Mouse (Mus musculus) embryo, embryonic 11 days (tissue): ENCODE data around the gene Spock1.
"Not testable (repeated sequence)": the region's sequence is repeated elsewhere in the genome, so short reads cannot be mapped to it uniquely, and the experiment has no call there.

Experiments used
- DNase-seq: peaks from one replicate; pipeline ENCODE4 v3.0.0-alpha.2; 2015

The Spock1 gene

GRCm38 (mm10) chr13:57648784-57649183 is 259.3 kb downstream of the Spock1 start:
- DNase-seq, result no peak

DNA sequence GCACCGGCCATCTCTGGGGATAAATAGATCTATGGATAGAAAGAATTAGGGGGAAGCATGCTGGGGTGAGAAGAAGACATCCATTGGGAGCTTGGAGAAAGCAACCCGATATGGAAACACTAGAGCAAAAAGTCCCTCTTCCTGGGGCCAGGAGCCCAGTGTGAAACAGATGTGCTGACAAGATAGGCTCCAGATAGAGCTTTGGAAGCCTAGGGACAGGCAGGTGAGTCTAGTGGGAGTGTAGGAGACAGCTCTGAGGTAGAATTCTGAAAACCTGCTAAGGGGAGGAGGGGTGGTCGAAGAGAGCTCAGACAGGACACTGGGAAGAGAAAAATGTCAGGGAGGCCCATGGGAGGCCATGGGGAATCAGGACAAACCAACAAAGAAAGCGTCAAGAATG is 260.7 kb downstream of the Spock1 start:
- no peak for DNase-seq

GRCm38 (mm10) chr13:57643036-57643435 is 265.1 kb downstream of the Spock1 start:
- DNase-seq, result no peak

DNA sequence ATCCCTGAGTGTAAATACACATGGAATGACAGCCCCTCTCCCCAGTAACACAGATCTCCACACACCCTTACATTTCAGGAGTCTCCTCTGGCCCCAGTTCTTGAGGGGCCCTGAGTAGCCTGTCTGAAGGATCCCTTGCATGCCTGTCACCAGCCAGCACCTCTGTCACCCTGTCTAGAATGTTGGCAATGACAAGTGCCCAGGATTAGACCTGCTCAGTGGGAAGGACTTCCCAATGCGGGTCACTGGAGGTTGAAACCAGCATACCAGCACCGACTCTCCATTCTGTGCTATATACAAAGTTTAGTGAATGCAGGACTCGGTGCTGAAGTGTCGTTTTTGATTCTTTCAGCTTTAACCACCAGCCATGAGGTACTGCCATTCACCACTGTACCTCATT is 266.5 kb downstream of the Spock1 start:
- DNase-seq, result no peak

- no peak for DNase-seq
Observed at GRCm38 (mm10) chr13:57640968-57641367, 267.2 kb downstream of the Spock1 start.

DNA sequence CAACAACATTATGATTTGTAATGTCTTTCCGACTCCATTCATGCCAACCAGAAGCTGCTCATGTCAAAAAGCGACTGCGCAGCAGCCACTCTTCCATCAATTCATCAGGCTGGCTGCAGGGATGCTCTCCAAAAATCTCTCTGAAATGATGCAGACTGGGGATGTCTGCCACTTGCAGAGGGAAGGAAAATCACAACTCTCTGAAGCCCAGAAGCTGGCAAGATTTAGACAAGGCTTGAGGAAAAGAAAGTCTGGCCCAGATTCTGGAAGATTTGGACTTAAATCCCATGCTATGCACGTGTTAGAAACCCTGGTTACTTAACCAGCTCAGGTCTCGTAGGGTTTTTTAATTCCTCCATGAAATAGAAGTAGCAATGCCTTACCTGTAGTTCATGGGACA is 269.3 kb downstream of the Spock1 start:
- no peak for DNase-seq

DNA sequence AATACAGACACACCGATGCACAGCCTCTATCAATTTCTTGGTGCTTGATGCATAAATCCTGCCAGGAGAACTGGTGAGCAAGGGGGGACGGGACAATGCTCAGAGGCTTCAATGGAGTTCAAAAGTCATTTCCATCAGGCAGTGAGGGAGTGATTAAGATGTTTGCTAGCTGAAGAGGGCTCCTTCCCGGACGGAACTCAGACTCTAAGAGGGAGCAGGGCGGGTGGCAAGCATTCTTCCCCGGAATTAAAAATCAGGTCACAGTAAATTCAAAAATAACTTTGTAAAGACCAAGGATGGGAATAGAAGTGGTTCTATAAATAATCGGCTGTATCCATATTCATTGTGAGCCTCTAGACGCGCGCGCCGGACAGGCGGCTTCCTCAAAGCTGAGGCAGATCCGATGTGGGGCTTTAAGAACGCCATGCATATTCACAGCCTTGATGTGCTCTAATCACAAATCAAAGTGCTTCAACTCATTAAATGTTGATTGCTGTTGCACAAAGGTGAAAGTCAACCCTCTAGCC is 270.5 kb downstream of the Spock1 start:
- no peak for DNase-seq

- no peak for DNase-seq
Observed at GRCm38 (mm10) chr13:57637080-57637572, 271.0 kb downstream of the Spock1 start.

GRCm38 (mm10) chr13:57636196-57637015 is 271.7 kb downstream of the Spock1 start:
- DNase-seq, result no peak

DNA sequence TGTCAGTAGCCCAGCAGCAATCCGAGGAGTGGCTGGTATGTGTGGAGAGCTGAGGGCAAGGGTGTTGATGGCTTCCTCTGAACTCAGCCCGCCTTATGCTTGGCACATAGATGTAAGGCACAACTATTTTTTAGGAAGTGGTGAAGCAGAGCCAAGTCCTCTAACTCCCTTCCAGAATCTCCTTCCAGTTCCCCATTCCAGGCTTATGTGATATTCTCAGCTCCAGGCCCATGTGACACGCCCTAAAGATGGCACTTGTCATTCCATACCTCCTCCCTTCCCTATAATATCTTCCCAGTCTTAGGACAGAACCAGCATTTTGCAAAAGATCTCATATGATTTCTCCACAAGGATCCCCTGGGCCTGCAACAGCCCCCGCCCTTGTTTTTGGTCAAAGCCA is 277.6 kb downstream of the Spock1 start:
- DNase-seq, result no peak

DNA sequence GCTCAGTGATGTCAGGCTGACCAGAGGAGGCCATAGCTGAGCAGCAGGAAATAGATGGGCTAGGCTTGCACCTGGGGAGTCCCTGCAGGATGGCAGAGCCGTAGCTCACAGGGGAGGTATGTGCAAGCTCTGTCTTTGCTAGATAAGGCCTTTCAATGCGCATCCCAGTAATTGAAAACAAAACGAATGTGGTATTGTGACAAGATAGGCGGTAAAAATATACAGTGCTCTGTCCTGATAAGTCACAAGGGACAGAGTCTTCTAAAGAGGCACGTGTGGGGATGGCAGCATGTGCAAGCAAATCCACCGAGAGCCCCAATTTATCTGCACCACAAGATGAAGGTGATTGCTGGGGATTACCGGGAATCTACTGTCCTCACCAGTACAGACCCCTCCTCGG is 279.9 kb downstream of the Spock1 start:
- DNase-seq, result no peak

- DNase-seq, result no peak
Observed at GRCm38 (mm10) chr13:57626434-57626833, 281.7 kb downstream of the Spock1 start.

DNA sequence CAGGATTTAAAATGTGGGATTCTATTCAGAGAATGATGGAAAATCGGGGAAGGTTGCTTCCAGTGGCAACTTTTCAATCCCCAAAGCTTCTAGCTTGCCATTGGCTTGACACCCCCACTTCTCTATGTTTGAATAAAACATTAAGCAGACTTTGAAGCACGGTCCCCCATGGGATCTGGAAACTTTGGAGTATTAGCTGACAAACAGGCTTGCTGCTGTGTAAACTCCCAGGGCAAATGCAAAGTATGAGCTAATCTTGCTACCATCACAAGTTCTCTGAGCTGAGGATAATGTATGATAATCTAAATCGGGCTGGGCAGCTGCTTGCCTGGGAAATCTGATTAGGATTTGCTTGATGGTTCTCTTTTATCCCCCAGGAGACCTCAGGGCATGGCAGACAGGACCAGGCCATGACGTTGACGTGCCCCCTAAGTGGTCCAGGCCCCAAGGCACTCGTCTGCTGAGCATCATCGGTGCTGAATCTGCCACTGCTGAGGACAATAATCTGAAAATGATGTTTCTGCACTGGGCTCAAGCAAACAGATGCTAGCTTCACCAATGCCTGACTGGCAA is 284.1 kb downstream of the Spock1 start:
- peak; percentile 22 for DNase-seq

DNA sequence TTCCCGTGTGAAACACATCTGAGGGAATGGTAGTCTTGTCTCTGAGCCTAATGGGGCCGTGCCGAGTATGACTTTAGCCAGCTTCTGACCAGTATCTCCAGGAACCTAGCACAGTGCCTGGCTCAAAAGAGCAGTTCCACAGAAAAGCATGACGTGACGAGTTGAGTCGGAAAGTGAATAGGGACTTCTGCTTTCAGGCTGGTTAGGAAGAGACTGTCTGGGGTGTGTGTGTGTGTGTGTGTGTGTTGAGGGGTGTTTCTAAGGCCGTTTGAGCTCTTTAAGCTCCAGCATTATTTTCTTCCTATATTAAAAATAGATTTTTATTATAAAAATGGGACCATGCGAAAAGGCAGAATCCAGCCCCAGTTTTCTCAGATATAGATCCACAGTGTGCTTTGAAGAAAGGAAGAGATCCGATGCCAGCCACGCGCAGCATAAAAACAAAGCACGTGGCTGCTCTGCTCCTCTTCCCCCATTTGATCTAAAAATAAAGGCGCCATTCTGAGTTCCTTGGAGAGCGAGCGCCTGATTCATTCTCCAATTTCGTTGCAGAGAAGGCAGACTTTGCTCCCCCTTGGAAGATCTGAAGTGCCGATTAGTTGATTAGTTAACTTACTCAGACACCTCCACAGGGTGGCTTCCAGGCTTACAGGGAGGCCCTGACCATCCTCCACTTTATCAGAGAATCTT is 288.9 kb downstream of the Spock1 start:
- DNase-seq, result no peak

GRCm38 (mm10) chr13:57611326-57612171 is 296.6 kb downstream of the Spock1 start:
- DNase-seq, result no peak

GRCm38 (mm10) chr13:57609946-57610345 is 298.2 kb downstream of the Spock1 start:
- no peak for DNase-seq

GRCm38 (mm10) chr13:57604437-57604836 is 303.7 kb downstream of the Spock1 start:
- DNase-seq, result no peak

GRCm38 (mm10) chr13:57603226-57603625 is 304.9 kb downstream of the Spock1 start:
- DNase-seq, result peak; percentile 66

- no peak for DNase-seq
Observed at GRCm38 (mm10) chr13:57595761-57596051, 312.4 kb downstream of the Spock1 start.

DNA sequence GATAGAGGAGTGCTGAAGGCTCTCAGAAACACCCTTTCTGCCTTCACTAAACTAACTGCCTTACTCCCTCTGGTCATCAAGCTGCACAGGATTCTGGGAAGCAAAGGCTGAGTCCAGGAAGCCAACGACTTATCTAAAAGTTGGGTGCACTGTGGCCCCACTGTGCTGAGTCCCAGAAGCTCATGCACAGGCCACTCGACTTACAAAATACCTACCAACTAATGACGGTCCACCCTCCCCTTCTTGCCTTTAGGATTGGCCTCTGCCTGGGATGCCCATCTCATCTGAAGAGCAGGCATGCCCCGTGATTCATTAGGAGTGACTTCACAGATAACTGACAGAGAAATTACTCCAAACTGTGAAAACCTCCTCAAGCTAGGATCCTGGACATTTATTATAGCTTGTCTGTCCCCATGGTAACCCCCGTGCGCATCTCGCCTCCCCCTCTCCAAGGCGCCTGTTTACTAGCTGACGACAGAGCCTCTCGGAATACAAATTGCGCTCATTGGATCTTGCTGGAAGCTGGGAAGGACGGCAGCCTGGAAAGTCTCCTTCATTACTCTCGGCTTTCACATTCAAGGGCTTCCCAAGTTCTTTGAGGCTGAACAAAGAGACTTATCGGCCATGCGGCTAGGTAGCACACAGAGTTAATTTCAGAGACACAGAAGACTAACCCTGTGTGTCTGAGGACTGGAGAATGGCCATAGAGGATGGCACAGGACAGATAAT is 312.9 kb downstream of the Spock1 start:
- DNase-seq, result peak; percentile 61

DNA sequence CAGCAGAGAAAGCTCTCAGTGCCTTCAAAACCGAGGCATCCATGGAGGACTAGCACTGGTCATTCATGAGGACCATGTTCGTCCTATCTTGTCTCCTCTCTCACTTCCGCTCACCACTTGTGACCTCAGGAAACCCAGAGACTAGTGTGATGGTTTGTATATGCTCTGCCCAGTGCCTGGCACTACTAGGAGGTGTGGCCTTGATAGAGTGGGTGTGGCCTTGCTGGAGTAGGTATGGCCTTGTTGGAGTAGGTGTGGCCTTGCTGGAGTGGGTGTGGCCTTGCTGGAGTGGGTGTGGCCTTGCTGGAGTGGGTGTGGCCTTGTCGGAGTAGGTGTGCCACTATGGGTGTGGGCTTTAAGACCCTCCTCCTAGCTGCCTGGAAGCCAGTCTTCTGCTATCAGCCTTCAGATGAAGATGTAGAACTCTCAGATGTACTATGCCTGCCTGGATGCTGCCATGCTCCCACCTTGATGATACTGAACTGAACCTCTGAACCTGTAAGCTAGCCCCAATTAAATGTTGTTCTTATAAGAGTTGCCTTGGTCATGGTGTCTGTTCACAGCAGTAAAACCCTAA is 318.7 kb downstream of the Spock1 start:
- not testable (repeated sequence) for DNase-seq
